Mouse (Mus musculus): ENCODE results near the gene Klhdc9. TPM values are rescaled to one million over a fixed set of nuclear protein-coding genes. Genes with fewer than 3 reads are reported as not detected.

The Klhdc9 gene
- polyA plus RNA-seq, 1 experiment from 2014 or later: 2.2 TPM

Other genes starting within 250 kb of the Klhdc9 start
- gene Cfap126, start 246.9 kb downstream of the Klhdc9 start, polyA plus RNA-seq (2016; fragmentation: Nextera tagmentation; extraction: Ambion mirVana): 1.5 and 1.6 TPM in 2 replicates
- gene Sdhc, start 210.2 kb downstream of the Klhdc9 start, polyA plus RNA-seq (2016; fragmentation: Nextera tagmentation; extraction: Ambion mirVana): 182 and 217 TPM in 2 replicates
- gene Mpz, start 210.1 kb downstream of the Klhdc9 start, polyA plus RNA-seq (2016; fragmentation: Nextera tagmentation; extraction: Ambion mirVana): 1.5 and 2.6 TPM in 2 replicates
- gene Pcp4l1, start 164.5 kb downstream of the Klhdc9 start, polyA plus RNA-seq (2016; fragmentation: Nextera tagmentation; extraction: Ambion mirVana): 2.0 and 2.8 TPM in 2 replicates
- gene Nr1i3, start 146.8 kb downstream of the Klhdc9 start, polyA plus RNA-seq (2016; fragmentation: Nextera tagmentation; extraction: Ambion mirVana): 0.17 and 0.43 TPM in 2 replicates
- gene Tomm40l, start 138.3 kb downstream of the Klhdc9 start, polyA plus RNA-seq (2016; fragmentation: Nextera tagmentation; extraction: Ambion mirVana): 29.7 and 31.9 TPM in 2 replicates
- 2.1 and 3.1 TPM in 2 replicates for gene Apoa2, start 135.7 kb downstream of the Klhdc9 start, polyA plus RNA-seq (2016; fragmentation: Nextera tagmentation; extraction: Ambion mirVana)
- 15.9 and 21.0 TPM in 2 replicates for gene Fcer1g, start 126.4 kb downstream of the Klhdc9 start, polyA plus RNA-seq (2016; fragmentation: Nextera tagmentation; extraction: Ambion mirVana)
- 10.5 and 11.0 TPM in 2 replicates for gene Adamts4, start 110.4 kb downstream of the Klhdc9 start, polyA plus RNA-seq (2016; fragmentation: Nextera tagmentation; extraction: Ambion mirVana)
- gene Ndufs2, start 109.4 kb downstream of the Klhdc9 start, polyA plus RNA-seq (2016; fragmentation: Nextera tagmentation; extraction: Ambion mirVana): 251 and 257 TPM in 2 replicates
- 82.1 and 84.8 TPM in 2 replicates for gene B4galt3, start 90.5 kb downstream of the Klhdc9 start, polyA plus RNA-seq (2016; fragmentation: Nextera tagmentation; extraction: Ambion mirVana)
- gene Ppox, start 79.6 kb downstream of the Klhdc9 start, polyA plus RNA-seq (2016; fragmentation: Nextera tagmentation; extraction: Ambion mirVana): 71.9 and 75.9 TPM in 2 replicates
- gene Usp21, start 72.8 kb downstream of the Klhdc9 start, polyA plus RNA-seq (2016; fragmentation: Nextera tagmentation; extraction: Ambion mirVana): 132 and 134 TPM in 2 replicates
- gene Ufc1, start 65.8 kb downstream of the Klhdc9 start, polyA plus RNA-seq (2016; fragmentation: Nextera tagmentation; extraction: Ambion mirVana): 108 and 111 TPM in 2 replicates
- 59.2 and 62.9 TPM in 2 replicates for gene Dedd, start 31.7 kb downstream of the Klhdc9 start, polyA plus RNA-seq (2016; fragmentation: Nextera tagmentation; extraction: Ambion mirVana)
- 43.8 and 43.9 TPM in 2 replicates for gene Nit1, start 15.2 kb downstream of the Klhdc9 start, polyA plus RNA-seq (2016; fragmentation: Nextera tagmentation; extraction: Ambion mirVana)
- gene Pfdn2, start 15.1 kb downstream of the Klhdc9 start, polyA plus RNA-seq (2016; fragmentation: Nextera tagmentation; extraction: Ambion mirVana): 123 and 128 TPM in 2 replicates
- gene Nectin4, start 9.3 kb upstream of the Klhdc9 start, polyA plus RNA-seq (2016; fragmentation: Nextera tagmentation; extraction: Ambion mirVana): 6.2 and 7.8 TPM in 2 replicates
- 0.75 and 0.91 TPM in 2 replicates for gene Arhgap30, start 28.2 kb upstream of the Klhdc9 start, polyA plus RNA-seq (2016; fragmentation: Nextera tagmentation; extraction: Ambion mirVana)
- gene Usf1, start 50.5 kb upstream of the Klhdc9 start, polyA plus RNA-seq (2016; fragmentation: Nextera tagmentation; extraction: Ambion mirVana): 113 and 123 TPM in 2 replicates
- 7.5 and 7.7 TPM in 2 replicates for gene Tstd1, start 58.1 kb upstream of the Klhdc9 start, polyA plus RNA-seq (2016; fragmentation: Nextera tagmentation; extraction: Ambion mirVana)
- 32.9 and 36.8 TPM in 2 replicates for gene F11r, start 76.7 kb upstream of the Klhdc9 start, polyA plus RNA-seq (2016; fragmentation: Nextera tagmentation; extraction: Ambion mirVana)
- 11.7 and 12.6 TPM in 2 replicates for gene Alyref2, start 142.7 kb upstream of the Klhdc9 start, polyA plus RNA-seq (2016; fragmentation: Nextera tagmentation; extraction: Ambion mirVana)
- not detected in 2 replicates for gene Itln1, start 174.5 kb upstream of the Klhdc9 start, polyA plus RNA-seq (2016; fragmentation: Nextera tagmentation; extraction: Ambion mirVana)
- 0.10 TPM in 2 replicates for gene Cd244a, start 198.4 kb upstream of the Klhdc9 start, polyA plus RNA-seq (2016; fragmentation: Nextera tagmentation; extraction: Ambion mirVana)
- 0.14 and 0.20 TPM in 2 replicates for gene Ly9, start 246.6 kb upstream of the Klhdc9 start, polyA plus RNA-seq (2016; fragmentation: Nextera tagmentation; extraction: Ambion mirVana)

All from limb, embryonic 12.5 days (tissue).